Mouse (Mus musculus) frontal cortex, postnatal 25 days (tissue): ENCODE results near the gene Igfbpl1.

Experiments used
- DNase-seq, 2 experiments: peaks; one replicate each; pipeline ENCODE4 v3.0.0; 2022; ENCODE audit warnings: low spot score in 2 of 2

The Igfbpl1 gene

GRCm38 (mm10) chr4:45770638-45771033 lies 56.1 kb downstream of the Igfbpl1 start:
- DNase-seq, result no peak

GRCm38 (mm10) chr4:45769791-45770637 lies 56.7 kb downstream of the Igfbpl1 start:
- no peak for DNase-seq

GRCm38 (mm10) chr4:45769141-45769540 lies 57.6 kb downstream of the Igfbpl1 start:
- DNase-seq, result no peak

GRCm38 (mm10) chr4:45767891-45768558 lies 58.7 kb downstream of the Igfbpl1 start:
- DNase-seq, result no peak

GRCm38 (mm10) chr4:45766774-45767173 lies 59.9 kb downstream of the Igfbpl1 start:
- DNase-seq, result no peak

- no peak for DNase-seq
These were observed 61.0 kb downstream of the Igfbpl1 start for GRCm38 (mm10) chr4:45765565-45766201.

- DNase-seq, result no peak
These were observed 61.6 kb downstream of the Igfbpl1 start for GRCm38 (mm10) chr4:45765121-45765564.

- no peak for DNase-seq
These were observed 62.6 kb downstream of the Igfbpl1 start for GRCm38 (mm10) chr4:45764141-45764494.

- DNase-seq, result no peak
These were observed 63.2 kb downstream of the Igfbpl1 start for GRCm38 (mm10) chr4:45763288-45764140.

GRCm38 (mm10) chr4:45762600-45762999 lies 64.1 kb downstream of the Igfbpl1 start:
- no peak for DNase-seq
